Mouse (Mus musculus) forebrain, postnatal 0 days (tissue): ENCODE measurements around the gene Hjurp. TPM values are rescaled to one million over a fixed set of nuclear protein-coding genes. Genes with fewer than 3 reads are reported as not detected.
A peak's percentile ranks its signal among the peaks of the same experiment; 100 is the strongest.

Source experiments
- ATAC-seq: fragments of 200-750 bp; cut with Nextera tagmentation; 2 replicates; pipeline ENCODE4 v1.8.0; 2017; ENCODE audit warnings: mild to moderate bottlenecking, moderate library complexity
- DNase-seq: peaks from one replicate; pipeline ENCODE4 v3.0.0-alpha.2; 2015
- H3K27ac ChIP-seq: fragments of 300-500 bp; sonication (generic); 2 replicates; pipeline ENCODE4 v1.5.1; 2014; ENCODE audit warnings: low read depth, mild to moderate bottlenecking, antibody characterized with exemption, low read length, moderate library complexity, mixed read lengths
- H3K27me3 ChIP-seq: fragments of 300-500 bp; sonication (generic); 2 replicates; pipeline ENCODE4 v1.6.1; 2014; ENCODE audit warnings: mild to moderate bottlenecking, low read length, mixed read lengths; ENCODE audit not compliant: insufficient read depth
- H3K36me3 ChIP-seq: fragments of 300-500 bp; sonication (generic); 2 replicates; pipeline ENCODE4 v1.6.1; 2014; ENCODE audit warnings: mild to moderate bottlenecking, moderate library complexity; ENCODE audit not compliant: insufficient read depth
- H3K4me1 ChIP-seq: fragments of 300-500 bp; sonication (generic); 2 replicates; pipeline ENCODE4 v1.6.1; 2014; ENCODE audit warnings: antibody characterized with exemption; ENCODE audit not compliant: insufficient read depth
- H3K4me2 ChIP-seq: fragments of 300-500 bp; sonication (generic); 2 replicates; pipeline ENCODE4 v1.6.1; 2014; ENCODE audit warnings: low read depth, mild to moderate bottlenecking, moderate library complexity
- H3K4me3 ChIP-seq: fragments of 300-500 bp; sonication (generic); 2 replicates; pipeline ENCODE4 v1.5.1; 2014; ENCODE audit warnings: low read depth, low read length, mixed read lengths
- H3K9ac ChIP-seq: fragments of 300-500 bp; sonication (generic); 2 replicates; pipeline ENCODE4 v1.6.1; 2014; ENCODE audit warnings: mild to moderate bottlenecking
- H3K9me3 ChIP-seq: fragments of 300-500 bp; sonication (generic); 2 replicates; pipeline ENCODE4 v1.6.1; 2016; ENCODE audit warnings: low read length
- CTCF ChIP-seq: sonication (generic); IDR thresholded peaks from 2 replicates; pipeline ENCODE4 v1.5.1; 2016; ENCODE audit warnings: antibody characterized with exemption, control low read depth, low read depth
- WGBS: fragments of 180-500 bp; shearing (Covaris S2); extraction: QIAGEN DNeasy Blood & Tissue Kit; methylation state at CpG from one replicate; pipeline ENCODE4 v1.1.7; 2014; 5-methylcytosine and 5-hydroxymethylcytosine counted together
- polyA plus RNA-seq: library from polyadenylated mRNA; unstranded; fragments of >200 nt; fragmentation: Nextera tagmentation; extraction: Ambion mirVana; gene quantifications from 2 replicates; pipeline ENCODE4 v1.2.1, GENCODE M21; 2015
- total RNA-seq: library from RNA; depleted of rRNA; stranded (reverse); fragments of >200 nt; gene quantifications from 2 replicates; pipeline ENCODE4 v1.2.3, GENCODE M21; 2014

The Hjurp gene
- total and polyA plus RNA-seq, 2 experiments from 2014 or later, result 40.0 to 88.0 TPM

DNA sequence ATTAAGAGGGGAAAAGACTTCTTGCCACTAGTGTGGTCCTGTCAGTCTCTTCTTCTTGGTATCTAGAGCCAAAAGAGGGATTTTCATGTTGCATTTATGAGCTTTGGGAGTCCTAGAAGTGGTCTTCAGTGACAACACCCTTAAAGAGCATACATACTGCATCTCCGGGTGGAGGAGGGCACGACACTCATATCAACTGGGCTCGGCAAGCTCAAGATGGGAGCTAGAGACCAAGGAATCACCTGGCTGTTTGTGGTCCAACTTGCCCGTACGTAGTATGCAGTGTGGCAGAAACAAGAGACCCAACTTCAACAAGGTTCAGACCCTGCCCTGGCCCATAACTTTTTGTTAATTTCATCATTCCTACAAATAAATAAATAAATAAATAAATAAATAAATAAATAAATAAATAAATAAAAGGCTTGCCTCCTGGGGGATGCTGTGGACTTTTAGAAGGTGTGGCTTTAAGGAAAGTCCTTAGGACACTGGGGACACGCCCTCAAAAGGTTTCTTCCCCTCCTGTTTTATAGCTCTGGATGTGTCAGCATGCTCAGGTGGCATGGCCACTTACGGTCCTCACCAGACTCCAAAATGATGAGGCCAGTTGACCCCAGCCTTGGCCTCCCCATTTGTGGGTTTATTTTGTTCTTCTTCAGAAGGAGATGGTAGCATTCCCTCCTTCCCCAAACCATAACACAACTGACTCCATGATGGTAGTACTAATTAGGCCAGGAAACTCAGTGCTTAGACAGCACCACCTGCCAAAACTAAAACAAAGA is 20.2 kb upstream of the Hjurp start:
- Histone ChIP-seq H3K27ac (no peak overlapping the region), H3K27me3 (no peaks in the 10 kb centered on the region), H3K9me3 (peaks cover 67% of the 10 kb centered on the region), H3K4me1 (no peaks in the 10 kb centered on the region), H3K4me2 (no peak overlapping the region), H3K9ac (no peak overlapping the region), H3K36me3 (no peaks in the 10 kb centered on the region), H3K4me3 (no peak overlapping the region)
- DNase-seq (no peak), ATAC-seq (no peak)
- TF ChIP-seq CTCF, result no peak
- WGBS, result 73% methylated on average over 7 of the region's 7 CpGs

DNA sequence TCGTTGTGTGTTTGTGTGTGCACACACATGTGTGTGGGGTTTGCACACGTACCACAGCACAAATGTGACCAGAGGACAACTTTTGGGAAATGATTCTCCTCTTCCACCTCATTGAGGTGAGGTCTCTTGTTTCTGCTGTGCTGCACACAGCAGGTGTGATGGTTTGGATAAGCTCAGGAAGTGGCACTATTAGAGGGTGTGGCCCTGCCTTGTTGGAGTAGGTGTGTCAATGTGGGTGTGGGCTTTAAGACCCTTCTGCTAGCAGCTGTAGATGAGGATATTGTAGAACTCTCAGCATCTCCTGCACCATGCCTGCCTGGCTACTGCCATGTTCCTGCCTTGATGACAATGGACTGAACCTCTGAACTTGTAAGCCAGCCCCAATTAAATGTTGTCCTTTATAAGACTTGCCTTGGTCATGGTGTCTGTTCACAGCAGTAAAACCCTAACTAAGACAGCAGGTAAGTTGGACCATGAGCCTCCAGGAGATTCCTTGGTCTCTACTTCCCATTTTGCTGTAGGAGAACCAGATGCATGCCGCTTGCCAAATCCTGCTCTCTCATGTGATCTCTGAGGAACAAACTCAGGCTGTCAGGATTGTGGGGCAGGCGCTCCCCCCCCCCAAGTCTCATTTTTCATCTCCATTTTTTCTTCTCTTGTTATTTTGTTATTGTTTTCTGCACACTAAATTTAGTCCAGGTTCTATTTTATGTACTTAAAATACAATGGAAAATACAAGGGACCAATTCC is 18.9 kb upstream of the Hjurp start:
- no peak for TF ChIP-seq CTCF
- Histone ChIP-seq H3K9me3 (peaks cover 54% of the 10 kb centered on the region), H3K27me3 (no peaks in the 10 kb centered on the region), H3K36me3 (no peaks in the 10 kb centered on the region), H3K4me1 (no peaks in the 10 kb centered on the region), H3K4me3 (no peak overlapping the region), H3K27ac (no peak overlapping the region), H3K9ac (no peak overlapping the region), H3K4me2 (no peak overlapping the region)
- ATAC-seq (no peak), DNase-seq (no peak)
- WGBS, result 79% methylated on average over 4 of the region's 4 CpGs

DNA sequence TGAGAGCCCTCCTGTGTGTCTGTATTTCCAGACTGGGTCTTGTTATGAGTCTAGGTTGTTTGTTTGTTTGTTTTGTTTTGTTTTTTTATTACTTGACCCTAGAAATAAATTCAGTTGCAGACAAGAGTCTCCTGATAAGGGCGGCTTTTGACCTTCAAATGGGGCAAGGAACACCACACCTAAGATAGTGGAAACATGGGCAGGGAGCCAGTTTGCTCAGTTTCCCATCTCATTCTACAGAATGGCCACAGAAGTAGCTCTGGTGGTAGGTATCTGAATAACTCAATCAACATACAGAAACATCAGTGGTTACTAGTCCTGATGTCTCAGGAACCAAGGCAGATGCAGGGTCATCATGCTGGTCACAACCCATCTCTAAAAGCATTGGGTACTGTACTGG is 17.2 kb upstream of the Hjurp start:
- H3K9me3 ChIP-seq, result peaks cover 46% of the 10 kb centered on the region
- H3K9ac ChIP-seq, result no peak overlapping the region
- ATAC-seq, result no peak
- no peak overlapping the region for H3K4me2 ChIP-seq
- 23% methylated on average over 1 of the region's 1 CpGs for WGBS
- H3K4me3 ChIP-seq, result no peak overlapping the region
- no peak overlapping the region for H3K27ac ChIP-seq
- no peaks in the 10 kb centered on the region for H3K36me3 ChIP-seq
- DNase-seq, result no peak
- H3K4me1 ChIP-seq, result no peaks in the 10 kb centered on the region
- H3K27me3 ChIP-seq, result no peaks in the 10 kb centered on the region
- TF ChIP-seq CTCF, result no peak

DNA sequence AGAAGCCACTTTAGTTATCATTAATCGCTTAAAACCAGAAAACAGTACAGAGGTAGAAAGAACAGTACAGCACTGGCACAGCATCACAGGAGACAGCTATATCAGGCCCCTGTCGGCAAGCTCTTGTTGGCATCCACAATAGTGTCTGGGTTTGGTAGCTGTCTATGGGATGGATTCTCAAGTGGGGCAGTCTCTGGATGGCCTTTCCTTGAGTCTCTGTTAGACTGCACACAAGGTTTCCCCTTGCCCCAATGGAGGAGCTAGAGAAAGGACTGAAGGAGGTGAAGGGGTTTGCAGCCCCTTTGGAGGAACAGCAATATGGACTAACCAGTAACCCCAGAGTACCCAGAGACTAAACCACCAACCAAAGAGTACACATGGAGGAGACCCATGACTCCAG is 14.6 kb upstream of the Hjurp start:
- Histone ChIP-seq H3K4me3 (no peak overlapping the region), H3K27me3 (no peaks in the 10 kb centered on the region), H3K4me2 (no peak overlapping the region), H3K9me3 (peaks cover 51% of the 10 kb centered on the region), H3K9ac (no peak overlapping the region), H3K36me3 (no peaks in the 10 kb centered on the region), H3K27ac (no peak overlapping the region), H3K4me1 (no peaks in the 10 kb centered on the region)
- 58% methylated on average over 2 of the region's 2 CpGs for WGBS
- ATAC-seq, result no peak
- DNase-seq, result no peak
- TF ChIP-seq CTCF, result no peak

DNA sequence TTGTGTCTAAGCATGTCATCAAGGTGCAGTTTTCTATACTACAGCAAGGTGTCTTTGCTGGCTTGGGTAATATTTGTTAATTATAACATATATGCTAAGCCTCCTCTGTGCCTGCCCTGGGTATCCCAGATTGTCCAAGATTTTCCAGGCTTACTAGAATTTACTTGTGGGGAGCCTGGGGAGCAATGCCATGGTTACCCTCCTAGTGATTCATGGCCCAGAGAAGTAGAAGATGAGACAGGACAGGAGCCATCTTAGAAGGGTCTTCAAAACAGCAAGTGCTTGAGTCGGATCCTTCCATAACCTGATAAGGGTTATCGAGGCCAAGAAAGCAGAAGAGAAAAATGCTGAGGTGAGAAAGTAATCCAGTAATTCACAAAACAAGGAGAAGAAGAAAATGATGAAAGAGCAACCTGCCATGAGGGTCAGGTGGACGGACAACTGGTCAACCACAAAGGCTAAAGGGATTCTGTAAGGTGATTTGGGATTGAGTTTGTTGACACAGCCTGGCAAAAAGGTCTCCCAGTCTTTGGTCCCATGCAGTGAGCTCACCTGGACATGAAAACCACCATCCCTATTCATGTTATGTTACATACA is 14.1 kb upstream of the Hjurp start:
- ATAC-seq (no peak), DNase-seq (no peak)
- no peak for TF ChIP-seq CTCF
- no peak overlapping the region for H3K27ac ChIP-seq
- H3K4me1 ChIP-seq, result no peaks in the 10 kb centered on the region
- H3K4me3 ChIP-seq, result no peak overlapping the region
- H3K4me2 ChIP-seq, result no peak overlapping the region
- H3K27me3 ChIP-seq, result no peaks in the 10 kb centered on the region
- H3K36me3 ChIP-seq, result no peaks in the 10 kb centered on the region
- 63% methylated on average over 3 of the region's 3 CpGs for WGBS
- H3K9ac ChIP-seq, result no peak overlapping the region
- H3K9me3 ChIP-seq, result peaks cover 54% of the 10 kb centered on the region

DNA sequence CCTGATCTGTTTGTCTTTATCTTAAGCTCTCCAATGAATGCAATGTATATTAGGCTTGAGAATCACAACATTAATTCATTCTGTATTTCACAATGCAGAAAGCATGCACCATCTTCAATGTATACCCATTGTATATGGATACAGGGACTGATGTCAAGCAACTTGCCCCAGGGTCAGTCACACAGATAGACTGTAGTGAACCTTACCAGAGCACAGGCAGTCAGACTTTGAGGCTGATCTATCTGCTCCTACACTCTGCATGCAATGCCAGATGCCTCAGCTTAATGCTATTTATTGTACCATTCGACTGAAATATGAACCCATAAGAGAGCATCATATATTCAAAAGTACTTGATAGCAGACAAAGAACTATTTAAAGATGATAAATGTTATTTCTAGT is 13.1 kb upstream of the Hjurp start:
- Histone ChIP-seq H3K9me3 (peaks cover 49% of the 10 kb centered on the region), H3K9ac (no peak overlapping the region), H3K27ac (no peak overlapping the region), H3K4me1 (no peaks in the 10 kb centered on the region), H3K4me2 (no peak overlapping the region), H3K27me3 (no peaks in the 10 kb centered on the region), H3K4me3 (no peak overlapping the region), H3K36me3 (no peaks in the 10 kb centered on the region)
- 71% methylated on average over 1 of the region's 1 CpGs for WGBS
- ATAC-seq (peak; percentile 5; the same call in 1 of the 2 replicates), DNase-seq (no peak)
- TF ChIP-seq CTCF, result no peak

DNA sequence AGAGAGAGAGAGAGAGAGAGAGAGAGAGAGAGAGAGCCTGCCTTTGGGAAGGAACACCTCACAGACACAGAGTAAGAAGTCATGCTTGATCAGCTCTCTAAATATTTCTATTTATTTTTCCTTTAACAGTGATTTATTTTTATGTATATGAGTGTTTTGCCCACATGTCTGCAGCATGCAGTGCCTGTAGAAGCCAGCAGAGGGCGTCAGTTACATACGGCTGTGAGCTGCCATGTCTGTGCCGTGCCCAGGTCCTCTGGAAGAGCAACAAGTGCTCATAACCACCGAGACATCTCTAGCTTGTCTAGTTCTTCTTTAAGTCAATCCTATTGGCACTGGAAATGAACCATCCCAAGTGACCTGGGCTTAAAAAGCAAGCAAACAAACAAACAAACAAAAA is 12.5 kb upstream of the Hjurp start:
- Histone ChIP-seq H3K4me3 (no peak overlapping the region), H3K4me2 (no peak overlapping the region), H3K4me1 (no peaks in the 10 kb centered on the region), H3K27me3 (no peaks in the 10 kb centered on the region), H3K9me3 (peaks cover 51% of the 10 kb centered on the region), H3K27ac (no peak overlapping the region), H3K36me3 (no peaks in the 10 kb centered on the region), H3K9ac (no peak overlapping the region)
- WGBS, result 40% methylated on average over 4 of the region's 4 CpGs
- DNase-seq (no peak), ATAC-seq (no peak; the same call in 1 of the 2 replicates)
- TF ChIP-seq CTCF, result peak; percentile 71
